Mouse (Mus musculus): ENCODE measurements around the gene Naxd.

- TF ChIP-seq POLR2A (IDR thresholded peaks at IDR 0.05; ENCODE audit: low read depth, low read length) (no peak), CTCF (IDR thresholded peaks at IDR 0.05; ENCODE audit: extremely low read depth, insufficient read length, insufficient replicate concordance, low read depth, low read length) (no peak; the same call in 1 of the 2 replicates)
Observed at GRCm38 (mm10) chr8:11506074-11506473, 8.8 kb downstream of the Naxd start.
